Mouse (Mus musculus) bone marrow macrophage, adult 2 months (primary cell): Measurements from ENCODE around the gene Vars. TPM values are rescaled to one million over a fixed set of nuclear protein-coding genes. Genes with fewer than 3 reads are reported as not detected.

Experiments
- H3K27ac ChIP-seq: 2 replicates; pipeline ENCODE4 v1.5.1; 2012; ENCODE audit warnings: low read depth, low read length; ENCODE audit not compliant: insufficient read depth
- H3K4me1 ChIP-seq: 2 replicates; pipeline ENCODE4 v1.6.1; 2012; ENCODE audit warnings: low read length; ENCODE audit not compliant: control insufficient read depth, insufficient read depth
- H3K4me3 ChIP-seq: 2 replicates; pipeline ENCODE4 v1.5.1; 2012; ENCODE audit warnings: mild to moderate bottlenecking, low read length, moderate library complexity; ENCODE audit not compliant: insufficient read depth
- CTCF ChIP-seq: IDR thresholded peaks from 2 replicates; pipeline ENCODE4 v1.5.1; 2012; ENCODE audit warnings: low read depth, mild to moderate bottlenecking, low read length, moderate library complexity
- POLR2A ChIP-seq: IDR thresholded peaks from 2 replicates; pipeline ENCODE4 v1.6.1; 2012; ENCODE audit warnings: mild to moderate bottlenecking, low read depth, low read length, borderline replicate concordance
- polyA plus RNA-seq: library from polyadenylated mRNA; stranded (reverse); fragments of >200 nt; gene quantifications from 2 replicates; pipeline ENCODE4 v1.2.4, GENCODE M21; 2012; ENCODE audit not compliant: missing spikeins, insufficient read depth, insufficient read length

Vars gene
- polyA plus RNA-seq, 1 experiment, result 35.2 TPM

GRCm38 (mm10) chr17:35049561-35050016 is 48.8 kb downstream of the Vars start, which contains the start of gene Clic1:
Gene Clic1, plus strand, starts transcription at chr17:35049966.
- peak within 1 kb of the TSS; percentile 99 for H3K27ac ChIP-seq
- peaks cover 44% of the 10 kb centered on the region for H3K4me1 ChIP-seq
- TF ChIP-seq CTCF (no peak), POLR2A (0 out of 2 replicates have a peak, but pooled peaks have one; percentile 0)
- H3K4me3 ChIP-seq, result peak within 1 kb of the TSS; percentile 86

DNA sequence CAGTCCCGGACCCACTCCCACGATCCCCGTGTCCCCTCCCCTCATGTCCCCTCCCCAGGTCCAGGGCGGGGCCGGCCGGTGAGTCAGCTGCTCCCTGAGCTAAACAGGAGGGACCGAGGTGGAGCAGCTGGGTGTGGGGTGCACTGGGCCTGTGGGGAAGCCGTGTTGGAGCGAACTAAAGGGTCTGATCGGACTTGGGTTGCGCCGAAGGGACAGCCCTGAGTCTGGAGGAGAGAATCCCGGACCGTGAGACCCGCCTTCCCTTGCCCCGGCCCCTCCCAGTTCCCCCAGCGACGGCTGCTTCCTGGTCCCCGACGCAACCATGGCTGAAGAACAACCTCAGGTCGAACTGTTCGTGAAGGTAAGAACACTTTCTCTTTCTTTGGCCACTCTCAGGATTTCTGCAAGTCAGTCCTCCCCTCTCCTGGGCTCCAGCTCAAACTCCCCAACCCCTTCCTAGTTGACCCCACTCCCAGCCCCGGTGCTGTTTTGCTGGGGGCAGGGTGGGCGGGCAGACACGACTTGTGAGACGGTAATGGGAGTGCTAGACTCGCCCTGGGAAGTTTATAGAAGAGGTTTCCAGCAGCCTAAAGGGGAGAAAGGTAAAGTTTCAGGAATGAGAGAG is 49.5 kb downstream of the Vars start:
- Histone ChIP-seq H3K4me1 (peaks cover 38% of the 10 kb centered on the region), H3K4me3 (peak overlapping the region; percentile 86), H3K27ac (peak overlapping the region; percentile 99)
- TF ChIP-seq CTCF, result no peak
- no peak; the same call in 1 of the 2 replicates for TF ChIP-seq POLR2A

DNA sequence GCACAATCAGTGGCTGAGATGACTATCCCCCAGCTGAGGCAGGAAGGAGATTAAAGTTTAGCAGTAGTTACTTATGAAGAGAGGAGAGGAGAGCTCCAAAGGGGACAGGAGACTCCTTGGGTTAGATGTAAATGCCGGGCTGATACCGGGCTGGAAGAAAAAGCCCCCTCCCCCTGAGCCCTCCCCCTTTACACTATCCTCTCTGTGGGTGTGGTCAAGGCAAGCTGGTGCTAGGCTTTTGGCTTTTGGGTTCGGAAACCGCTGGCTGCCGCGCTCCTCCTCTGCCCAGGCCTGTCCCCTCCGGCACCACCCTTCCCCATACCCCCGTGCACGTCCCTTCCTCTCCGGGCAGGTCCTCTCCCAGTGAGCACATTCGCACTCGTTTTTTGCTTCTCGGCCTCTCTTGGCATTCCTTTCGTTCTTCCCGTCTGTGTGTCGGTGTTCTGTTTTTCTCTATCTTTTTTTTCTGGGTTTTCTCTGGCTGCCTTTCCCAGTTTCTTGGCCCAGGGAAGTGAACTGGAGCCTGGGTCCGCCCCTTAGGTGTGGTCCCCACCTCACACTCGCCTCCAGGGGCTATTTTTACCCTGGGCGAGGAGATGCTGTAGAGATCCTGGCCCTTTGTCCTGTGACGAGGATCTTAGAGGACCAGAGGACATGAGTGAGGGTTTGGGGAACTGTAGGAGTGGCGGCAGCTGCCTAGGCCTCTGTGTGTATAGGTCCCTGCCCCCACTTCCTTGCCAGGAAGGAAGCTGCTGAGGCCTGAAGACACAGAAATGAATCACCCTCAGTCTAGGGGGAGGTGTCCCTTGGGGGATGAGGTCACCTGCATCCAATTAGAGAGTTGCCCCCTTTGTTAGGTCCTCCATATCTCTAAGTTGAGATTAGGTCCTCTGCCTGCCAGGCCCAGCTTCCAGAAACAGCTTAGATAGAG is 50.6 kb downstream of the Vars start:
- H3K4me3 ChIP-seq, result peak overlapping the region; percentile 86
- H3K27ac ChIP-seq, result peak overlapping the region; percentile 99
- peaks cover 32% of the 10 kb centered on the region for H3K4me1 ChIP-seq
- TF ChIP-seq POLR2A, result no peak; the same call in 1 of the 2 replicates
- TF ChIP-seq CTCF, result no peak; the same call in 1 of the 2 replicates

GRCm38 (mm10) chr17:35052271-35052798 is 51.5 kb downstream of the Vars start:
- Histone ChIP-seq H3K4me3 (peak overlapping the region; percentile 86), H3K27ac (peak overlapping the region; percentile 99), H3K4me1 (peaks cover 31% of the 10 kb centered on the region)
- TF ChIP-seq POLR2A (no peak), CTCF (no peak)

- Histone ChIP-seq H3K27ac (no peak overlapping the region), H3K4me1 (peaks cover 18% of the 10 kb centered on the region), H3K4me3 (no peak overlapping the region)
- TF ChIP-seq POLR2A (no peak), CTCF (no peak)
Measured at GRCm38 (mm10) chr17:35055691-35056495, 55.1 kb downstream of the Vars start.

GRCm38 (mm10) chr17:35057090-35057489 is 56.3 kb downstream of the Vars start:
- no peak for TF ChIP-seq POLR2A
- no peak for TF ChIP-seq CTCF
- no peak overlapping the region for H3K4me3 ChIP-seq
- no peak overlapping the region for H3K27ac ChIP-seq
- H3K4me1 ChIP-seq, result peaks cover 17% of the 10 kb centered on the region

- H3K4me3 ChIP-seq, result no peak overlapping the region
- TF ChIP-seq POLR2A, result no peak
- no peak for TF ChIP-seq CTCF
- no peak overlapping the region for H3K27ac ChIP-seq
- H3K4me1 ChIP-seq, result peaks cover 7% of the 10 kb centered on the region
Measured at GRCm38 (mm10) chr17:35058316-35058715, 57.5 kb downstream of the Vars start.

GRCm38 (mm10) chr17:35058911-35059892 is 58.4 kb downstream of the Vars start, which contains the start of gene Ddah2:
Gene Ddah2, plus strand, starts transcription at chr17:35059035.
- H3K4me1 ChIP-seq, result peaks cover 1% of the 10 kb centered on the region; the same call in 1 of the 2 replicates
- H3K4me3 ChIP-seq, result peak within 1 kb of the TSS; percentile 57
- TF ChIP-seq CTCF, result peak; percentile 65
- TF ChIP-seq POLR2A, result no peak
- no peak within 1 kb of the TSS for H3K27ac ChIP-seq

DNA sequence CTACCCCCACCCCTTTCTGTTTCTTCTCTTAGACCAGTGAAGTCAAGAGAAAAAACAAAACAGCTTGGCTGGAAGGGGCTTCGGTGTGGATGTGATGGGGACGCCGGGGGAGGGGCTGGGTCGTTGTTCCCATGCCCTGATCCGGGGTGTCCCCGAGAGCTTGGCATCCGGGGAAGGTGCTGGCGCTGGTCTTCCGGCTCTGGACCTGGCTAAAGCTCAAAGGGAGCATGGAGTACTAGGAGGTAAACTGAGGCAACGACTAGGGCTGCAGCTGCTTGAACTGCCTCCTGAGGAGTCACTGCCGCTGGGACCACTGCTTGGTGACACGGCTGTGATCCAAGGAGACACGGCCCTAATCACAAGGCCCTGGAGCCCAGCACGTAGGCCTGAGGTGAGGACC is 59.3 kb downstream of the Vars start:
- Histone ChIP-seq H3K4me3 (no peak overlapping the region), H3K4me1 (0 out of 2 replicates have a peak, but pooled peaks cover 2% of the 10 kb centered on the region), H3K27ac (no peak overlapping the region)
- TF ChIP-seq POLR2A (no peak), CTCF (no peak)
